Mouse (Mus musculus) monocyte, adult 5-6 weeks (primary cell): ENCODE measurements around the gene Pik3ip1. TPM values are rescaled to one million over a fixed set of nuclear protein-coding genes. Genes with fewer than 3 reads are reported as not detected.

Experiments used
- ATAC-seq: fragments of 153-309, 156-312 bp; replicated peaks from 2 replicates; pipeline ENCODE4 v1.8.0; 2017; ENCODE audit warnings: mild to moderate bottlenecking; ENCODE audit not compliant: low TSS enrichment, insufficient number of reproducible peaks, severe bottlenecking, poor library complexity, low FRiP score
- total RNA-seq: library from RNA; stranded (forward); fragments of 200-1000, 200-491, 200-594 nt; gene quantifications from 3 replicates; pipeline ENCODE4 v1.2.3, GENCODE M21; 2017

Gene Pik3ip1
- total RNA-seq, 1 experiment from 2014 or later, result 17.3 TPM

DNA sequence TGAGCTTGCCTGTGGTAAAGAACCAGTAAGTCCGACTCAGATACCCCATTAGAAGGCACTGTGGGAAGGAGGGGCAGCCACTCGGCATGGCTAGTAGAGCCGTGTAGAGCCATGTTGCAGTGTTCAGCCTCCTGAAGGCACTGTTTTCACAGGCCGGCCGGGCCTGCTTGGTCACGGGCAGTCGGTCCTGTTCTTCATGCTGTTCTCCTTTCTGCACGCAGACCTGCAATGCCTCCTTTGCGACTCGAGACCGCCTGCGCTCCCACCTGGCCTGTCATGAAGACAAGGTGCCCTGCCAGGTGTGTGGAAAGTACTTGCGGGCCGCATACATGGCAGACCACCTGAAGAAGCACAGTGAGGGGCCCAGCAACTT lies 31.4 kb upstream of the Pik3ip1 start:
- no peak for ATAC-seq

DNA sequence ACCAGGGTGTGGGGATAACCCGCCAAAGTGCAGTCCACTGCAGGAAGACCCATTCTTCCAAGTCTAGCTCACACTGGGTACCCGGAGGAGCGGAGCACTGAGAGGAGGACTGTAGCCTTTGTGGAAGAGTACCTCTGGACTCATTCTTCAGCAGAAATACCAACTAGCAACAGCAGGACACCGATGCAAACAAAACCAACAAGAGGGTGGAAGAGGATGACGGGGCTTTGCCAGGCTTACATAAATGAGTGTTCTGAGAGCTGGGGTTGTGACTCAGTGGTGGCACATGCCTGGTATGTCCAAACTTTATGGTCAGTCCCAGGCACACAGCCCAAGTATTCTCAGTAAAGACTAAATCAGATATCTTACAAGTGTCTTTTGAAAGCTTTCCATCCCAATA lies 29.1 kb upstream of the Pik3ip1 start:
- ATAC-seq, result no peak

DNA sequence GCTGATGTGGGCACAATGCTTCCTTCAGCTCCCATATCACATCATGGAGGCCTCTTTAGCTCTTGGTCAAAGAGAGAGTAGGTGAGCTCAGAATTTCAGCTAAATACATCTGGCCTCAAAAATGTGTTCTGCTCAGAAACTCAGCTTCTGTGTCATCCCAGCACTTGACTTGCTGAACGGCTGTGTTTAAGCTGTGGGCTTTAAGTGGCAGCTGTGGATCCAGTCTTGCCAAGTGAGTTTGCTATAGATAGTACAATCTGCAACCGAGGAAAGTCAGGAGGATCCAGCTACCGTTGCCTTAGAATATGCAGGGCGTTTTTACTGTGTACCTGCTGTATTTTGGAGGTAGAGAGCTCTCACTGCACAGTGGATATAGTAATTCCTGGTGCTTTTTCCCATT lies 27.8 kb upstream of the Pik3ip1 start:
- no peak for ATAC-seq

DNA sequence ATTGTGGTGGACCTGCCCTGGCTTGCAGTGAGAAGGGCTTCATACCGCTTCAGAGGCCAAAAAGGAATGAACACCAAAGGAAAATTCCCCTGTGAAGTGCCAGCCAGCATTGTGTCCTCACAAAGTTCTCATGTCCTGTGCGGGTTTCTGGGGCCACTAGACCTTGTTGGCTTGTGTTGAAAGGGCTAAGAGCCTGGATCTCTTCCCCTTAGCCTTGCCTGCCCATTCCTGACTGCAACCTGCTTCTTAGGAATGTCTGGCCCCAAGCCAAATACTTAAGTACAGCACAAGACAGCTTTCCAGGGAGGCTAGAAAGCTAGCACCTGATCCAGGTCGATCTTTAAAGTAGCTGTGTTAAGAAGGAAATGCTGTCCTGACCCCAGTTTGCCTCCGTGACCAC lies 27.4 kb upstream of the Pik3ip1 start:
- ATAC-seq, result no peak

DNA sequence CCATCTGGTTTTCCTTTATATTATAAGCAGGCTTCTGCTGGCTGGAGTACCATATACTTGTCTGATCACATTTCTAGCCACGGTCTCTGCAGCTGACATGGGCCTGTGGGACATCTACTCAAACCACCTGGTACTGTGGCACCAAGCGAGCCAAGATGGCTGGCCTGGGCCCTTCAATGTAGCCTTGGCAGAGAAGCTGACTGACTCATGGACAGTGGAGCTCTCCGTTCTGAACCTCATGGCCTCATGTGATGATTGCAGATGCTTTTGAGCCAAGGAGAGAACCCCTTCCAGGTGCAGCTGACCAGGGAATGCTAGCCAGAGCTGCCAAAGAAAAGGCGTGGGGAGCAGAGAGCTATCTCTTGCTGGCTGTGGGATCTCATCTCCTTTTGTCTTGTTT lies 24.4 kb upstream of the Pik3ip1 start:
- ATAC-seq, result no peak

DNA sequence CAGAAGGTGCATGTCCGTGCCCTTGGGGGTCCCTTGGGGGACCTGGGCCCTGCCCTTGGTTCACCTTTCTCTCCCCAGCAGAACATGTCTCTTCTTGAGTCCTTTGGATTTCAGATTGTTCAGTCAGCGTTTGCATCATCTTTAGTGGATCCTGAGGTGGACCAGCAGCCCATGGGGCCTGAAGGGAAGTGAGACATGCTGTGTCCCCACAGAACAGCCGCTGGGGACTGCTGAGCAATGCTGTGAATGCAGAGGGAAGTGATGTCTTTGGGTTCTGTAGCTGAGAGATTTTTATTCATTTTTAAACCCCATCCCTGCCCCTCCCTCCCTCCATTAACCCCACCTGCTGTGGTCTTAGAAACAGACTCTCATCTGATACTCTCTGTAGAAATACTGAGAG lies 22.3 kb upstream of the Pik3ip1 start:
- no peak for ATAC-seq

DNA sequence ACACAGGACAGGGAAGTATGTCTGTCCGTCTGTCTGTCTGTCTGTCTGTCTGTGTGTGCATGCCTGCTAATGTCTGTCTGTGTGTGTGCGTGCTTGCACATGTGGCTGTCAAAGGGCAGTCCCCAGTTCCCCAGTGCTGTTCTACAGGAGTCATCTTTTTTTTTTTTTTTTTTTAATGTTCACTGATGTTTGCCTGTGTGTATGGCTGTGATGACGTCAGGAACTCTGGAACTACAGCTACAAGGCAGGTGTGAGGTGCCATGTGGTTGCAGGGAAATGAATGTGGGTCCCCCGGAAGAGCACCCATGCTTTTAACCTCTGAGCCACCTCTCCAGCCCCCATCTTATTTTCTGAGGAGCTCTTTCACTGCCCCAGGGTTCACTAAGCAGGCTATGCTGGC lies 20.3 kb upstream of the Pik3ip1 start:
- no peak for ATAC-seq

DNA sequence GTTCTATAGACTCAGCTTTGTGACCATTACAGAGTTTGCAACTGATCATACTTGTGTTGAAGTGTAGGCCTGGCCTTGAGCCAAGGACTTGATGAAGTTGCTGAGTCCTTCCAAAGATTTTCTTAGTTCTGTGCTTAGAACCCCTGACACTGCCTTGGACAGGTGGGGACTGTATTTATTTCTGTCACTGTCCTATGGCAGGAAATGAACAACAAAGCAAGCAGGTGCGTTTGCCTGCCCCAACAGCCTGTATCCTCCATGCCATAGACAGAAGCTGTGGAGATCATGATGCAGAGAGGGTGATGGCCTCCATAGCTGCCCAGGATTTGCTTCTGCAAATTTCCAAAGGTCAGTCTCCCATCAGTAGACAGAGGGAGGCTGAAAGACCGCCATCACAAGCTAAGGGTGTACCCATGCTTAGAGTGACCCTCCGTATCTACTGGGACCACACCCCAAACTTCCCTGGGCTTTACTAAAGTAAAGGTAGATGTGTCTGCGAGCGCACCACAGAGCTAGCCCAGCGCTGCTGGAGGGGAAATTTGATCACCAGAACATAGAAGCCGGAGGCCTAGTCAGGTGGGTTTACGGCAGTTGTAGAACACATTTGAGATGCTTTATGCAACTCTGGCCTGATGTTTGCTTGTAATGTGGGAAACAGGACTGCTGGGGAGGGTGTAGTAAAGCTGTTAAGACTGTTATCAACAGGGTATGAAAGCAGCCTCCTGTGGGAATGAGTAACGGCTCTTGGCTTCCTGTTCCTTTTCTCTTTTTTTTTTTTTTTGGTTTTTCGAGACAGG lies 19.2 kb upstream of the Pik3ip1 start:
- ATAC-seq, result no peak

DNA sequence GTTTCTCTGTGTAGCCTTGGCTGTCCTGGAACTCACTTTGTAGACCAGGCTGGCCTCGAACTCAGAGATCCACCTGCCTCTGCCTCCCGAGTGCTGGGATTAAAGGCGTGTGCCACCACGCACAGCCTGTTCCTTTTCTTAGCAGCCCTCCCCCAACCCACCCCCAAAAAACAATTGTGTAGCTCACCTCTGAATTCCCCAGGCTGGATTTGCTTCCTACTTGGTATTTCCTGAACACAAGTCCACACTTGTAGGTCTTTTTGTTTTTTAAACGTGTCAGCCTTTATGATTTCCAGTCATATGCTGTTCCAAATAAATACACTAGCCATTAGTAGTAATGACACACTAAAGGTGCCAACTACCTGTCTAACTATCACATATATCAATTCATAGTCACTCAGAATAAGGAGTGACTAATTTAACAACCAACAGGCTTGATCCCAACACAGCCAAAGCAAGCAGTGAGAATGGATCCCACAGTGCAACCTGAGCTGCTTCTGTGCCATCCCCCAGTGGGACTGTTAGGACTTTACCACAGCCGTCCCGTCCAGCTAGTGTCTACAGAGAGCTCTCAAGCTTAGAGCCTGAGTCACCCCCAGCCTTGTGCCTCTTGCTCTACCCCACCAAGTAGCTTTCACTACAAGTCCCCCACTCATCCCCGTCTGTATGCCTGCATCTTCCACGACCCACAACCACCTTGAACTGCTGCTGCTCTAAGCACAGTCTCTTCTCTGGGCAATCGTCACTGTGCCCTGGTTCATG lies 18.4 kb upstream of the Pik3ip1 start:
- no peak for ATAC-seq

DNA sequence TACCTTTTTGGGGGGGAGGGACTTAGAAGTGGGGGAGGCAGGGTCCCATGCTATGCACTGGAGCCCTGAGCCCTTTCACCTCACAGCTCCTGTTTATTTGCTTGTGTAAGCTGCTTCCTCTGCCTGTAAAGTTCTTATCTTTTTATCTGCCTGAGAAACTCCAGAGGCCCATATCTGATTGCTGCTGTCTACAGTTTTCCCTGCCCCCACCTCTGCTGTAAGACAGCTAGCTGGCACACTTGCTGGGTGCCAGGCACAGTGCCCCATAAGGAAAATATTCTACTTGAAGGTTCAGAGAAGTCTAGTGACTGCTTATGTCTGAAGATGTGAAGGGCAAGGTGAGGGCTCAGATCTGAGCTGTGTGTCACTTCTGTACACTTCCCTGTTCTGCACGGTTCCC lies 16.9 kb upstream of the Pik3ip1 start:
- no peak for ATAC-seq

DNA sequence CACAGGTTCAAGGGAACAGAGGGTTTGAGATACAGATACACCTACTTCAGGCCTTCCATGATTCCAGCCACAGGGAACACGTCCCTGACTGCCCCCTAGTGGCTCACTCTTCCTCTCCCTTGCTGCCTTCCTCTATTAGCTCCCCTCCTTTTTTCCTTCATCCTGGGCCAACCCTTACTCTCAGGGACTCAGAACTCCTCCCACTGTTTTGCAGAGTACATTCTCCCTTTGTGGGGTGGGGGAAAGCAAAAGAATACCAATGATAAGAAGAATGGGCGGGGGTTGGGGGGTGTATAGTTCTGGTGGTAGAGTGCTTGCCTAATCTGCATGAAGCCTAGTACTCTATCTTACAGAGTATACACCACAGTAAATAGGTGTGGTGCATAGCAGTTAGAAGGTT lies 16.1 kb upstream of the Pik3ip1 start:
- peak; percentile 50; the same call in 1 of the 2 replicates for ATAC-seq

DNA sequence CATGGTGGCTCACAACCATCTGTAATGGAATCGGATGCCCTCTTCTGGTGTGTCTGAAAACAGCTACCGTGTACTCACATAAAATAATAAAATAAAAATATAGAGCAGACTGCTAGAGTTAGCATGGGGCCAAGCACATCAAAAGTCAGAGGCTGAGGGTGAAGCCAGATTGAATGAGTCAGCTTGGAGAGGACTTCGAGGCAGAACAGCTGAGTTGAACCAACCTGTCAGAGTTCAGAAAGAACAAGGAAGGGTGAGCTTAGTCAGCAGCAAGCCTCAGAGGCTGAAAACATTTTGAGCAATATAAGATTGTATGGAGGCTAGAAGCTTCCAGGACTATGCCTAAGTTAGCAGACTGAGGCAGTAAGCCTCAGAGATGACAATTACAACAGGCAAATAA lies 11.9 kb upstream of the Pik3ip1 start:
- ATAC-seq, result no peak

DNA sequence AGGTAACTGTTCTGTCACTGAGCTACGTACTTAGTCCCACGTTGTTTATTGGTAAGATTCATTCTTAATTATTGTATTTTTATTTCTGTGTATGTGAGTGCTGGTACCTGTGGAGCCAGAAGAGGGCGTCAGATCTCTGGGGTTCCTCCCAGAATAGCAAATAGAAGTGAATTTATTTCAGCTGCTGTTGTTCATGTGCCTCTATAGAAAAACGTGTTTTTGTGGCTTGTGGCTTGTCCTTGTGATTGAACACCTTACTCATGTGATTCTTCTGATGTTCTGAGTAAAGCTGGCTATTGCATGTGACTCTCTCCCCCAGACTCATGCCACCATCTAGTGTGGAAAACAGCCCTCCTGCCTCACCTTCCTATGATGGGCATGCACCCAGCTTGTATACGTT lies 1.9 kb upstream of the Pik3ip1 start:
- ATAC-seq, result no peak

DNA sequence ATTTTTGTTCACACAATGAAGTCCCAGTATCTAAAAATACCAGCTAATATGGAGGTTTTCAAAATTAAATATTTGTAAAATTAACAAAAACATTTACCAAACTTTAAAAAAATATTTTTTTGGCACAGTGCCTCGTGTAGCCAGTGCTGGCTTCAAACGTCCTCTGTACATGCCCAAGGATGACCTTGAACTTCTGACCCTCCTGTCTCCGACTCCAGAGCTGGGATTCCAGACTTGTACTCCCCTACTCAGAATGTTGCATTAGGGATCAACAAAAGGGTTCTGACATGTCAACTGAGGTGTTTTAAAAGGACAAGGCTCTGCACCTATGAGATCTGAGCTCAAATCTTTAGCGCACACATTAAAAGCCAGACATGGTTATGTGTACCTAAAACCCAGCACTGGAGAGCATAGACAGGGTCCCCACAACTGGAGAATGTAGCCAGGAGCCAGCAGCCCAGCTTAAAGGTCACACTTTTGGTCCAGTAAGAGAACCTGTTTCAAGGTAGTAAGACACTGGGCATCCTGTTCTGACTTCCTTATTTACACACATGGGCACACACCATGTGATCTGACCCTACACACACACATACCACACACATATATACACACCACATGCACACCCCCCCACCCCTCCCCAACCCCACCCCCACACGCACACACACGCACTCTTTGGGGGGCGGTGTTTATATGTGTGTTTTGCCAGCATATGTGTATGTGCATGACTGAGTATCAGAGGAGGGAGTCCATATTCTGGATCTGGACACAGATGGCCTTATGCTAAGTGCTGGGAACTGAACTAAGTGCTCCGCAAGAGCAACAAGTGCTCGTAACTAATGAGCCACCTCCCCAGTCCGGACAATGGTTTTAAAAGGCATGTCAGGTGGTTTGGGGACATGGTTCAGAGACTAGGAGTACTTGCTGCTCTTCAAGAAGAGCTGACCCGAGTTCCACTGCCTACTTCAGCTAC lies 1.1 kb upstream of the Pik3ip1 start:
- ATAC-seq, result no peak

DNA sequence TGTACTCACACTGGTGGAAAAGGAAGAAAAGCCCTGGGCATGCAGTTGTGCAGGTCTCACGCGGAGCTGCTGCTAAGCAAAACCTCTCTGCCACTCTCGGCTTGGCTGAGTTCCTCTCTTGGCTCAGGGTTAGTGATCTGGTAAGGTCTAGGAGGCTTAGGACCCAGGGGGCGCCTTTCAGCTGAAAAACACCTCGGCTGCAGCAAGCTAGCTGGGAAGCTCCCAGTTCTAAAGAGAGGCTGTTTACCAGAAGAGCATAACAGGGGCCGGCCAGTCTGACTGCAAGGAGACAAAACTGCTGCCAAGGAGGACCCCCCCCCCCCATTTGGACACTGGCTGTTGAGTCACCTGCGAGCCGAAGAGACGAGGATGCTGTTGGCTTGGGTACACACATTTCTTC lies 365 bp downstream of the Pik3ip1 start:
- peak; percentile 20; the same call in 1 of the 2 replicates for ATAC-seq

DNA sequence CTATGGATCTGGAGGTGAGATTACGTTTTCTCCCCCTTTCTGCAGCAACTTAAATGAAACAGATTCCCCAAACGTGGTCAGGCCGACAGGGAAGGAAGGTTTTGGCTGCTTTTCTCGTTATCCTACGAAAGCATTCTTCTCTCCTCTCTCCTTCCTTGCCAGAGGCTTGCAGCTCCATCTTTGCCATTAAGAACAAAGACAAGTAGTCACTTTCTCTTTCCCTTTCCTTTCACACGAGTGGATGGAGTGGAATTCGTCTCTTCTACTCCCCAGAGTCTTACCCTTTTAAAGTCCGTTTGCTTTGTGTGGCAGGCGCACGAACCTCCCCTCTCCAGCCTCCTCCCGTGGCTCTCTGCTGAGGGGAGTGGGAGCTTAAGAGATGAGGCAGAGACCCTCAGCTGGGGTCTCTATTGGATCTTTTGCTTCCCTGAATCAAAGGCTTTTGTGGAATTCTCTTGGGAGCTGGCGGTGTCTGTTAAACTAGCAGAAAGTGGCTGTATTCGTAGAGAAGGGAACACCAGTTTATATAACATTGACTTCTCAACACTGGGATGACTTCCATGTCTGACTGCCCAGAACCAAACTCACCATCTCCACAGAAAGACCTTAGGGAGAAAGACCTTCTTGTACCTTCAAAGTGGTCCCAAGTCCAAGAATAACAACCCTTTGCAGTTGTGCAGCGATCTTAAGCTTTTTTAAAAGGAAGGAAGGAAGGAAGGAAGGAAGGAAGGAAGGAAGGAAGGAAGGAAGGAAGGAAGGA lies 970 bp downstream of the Pik3ip1 start:
- no peak for ATAC-seq

DNA sequence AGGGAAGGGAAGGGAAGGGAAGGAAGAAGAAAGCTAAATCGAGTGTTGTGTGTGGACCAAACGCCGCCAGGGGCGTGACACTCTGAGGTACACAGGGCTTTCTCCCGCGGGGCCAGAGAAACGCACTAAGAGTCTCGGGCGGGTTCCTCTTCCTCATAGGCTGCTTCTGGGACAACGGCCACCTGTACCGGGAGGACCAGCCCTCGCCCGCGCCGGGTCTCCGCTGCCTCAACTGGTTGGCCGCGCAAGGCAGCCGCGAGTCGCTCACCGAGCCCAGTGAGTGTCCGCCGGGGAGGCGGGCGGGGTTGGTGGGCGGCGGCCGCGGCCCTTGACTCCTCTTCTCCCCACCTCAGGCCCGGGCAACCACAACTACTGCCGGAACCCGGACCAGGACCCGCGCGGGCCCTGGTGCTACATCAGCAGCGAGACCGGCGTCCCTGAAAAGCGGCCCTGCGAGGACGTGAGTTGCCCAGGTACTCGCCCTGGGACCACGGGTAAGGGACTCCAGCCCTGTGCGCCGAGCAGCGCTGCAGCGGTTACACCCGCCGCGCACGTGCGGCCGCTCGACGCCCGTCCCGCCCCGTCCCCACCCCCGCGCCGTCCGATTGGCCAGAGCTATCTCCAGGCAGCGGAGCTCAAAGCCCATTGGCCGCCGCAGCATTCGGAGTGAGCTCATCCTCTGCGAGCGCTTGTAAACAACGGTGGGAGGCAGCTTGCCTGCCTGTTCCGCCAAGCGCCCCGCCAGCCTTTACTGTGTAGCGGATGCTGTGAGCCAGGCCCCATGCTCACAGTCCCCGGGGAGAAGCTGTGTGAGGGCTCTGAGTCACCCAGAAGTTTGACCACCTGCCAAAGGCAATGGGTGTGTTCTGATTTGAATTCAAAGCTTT lies 1.8 kb downstream of the Pik3ip1 start:
- ATAC-seq, result peak; percentile 87
